Mouse (Mus musculus): ENCODE measurements around the gene Gm20388. TPM values are rescaled to one million over a fixed set of nuclear protein-coding genes. Genes with fewer than 3 reads are reported as not detected.

The Gm20388 gene
- polyA plus RNA-seq, 1 experiment from 2014 or later: not detected

- Histone ChIP-seq H3K9me3 (ENCODE audit: control insufficient read depth, low read length) (no peaks in the 10 kb centered on the region), H3K4me1 (ENCODE audit: control insufficient read depth in 2 of 2, insufficient read depth in 2 of 2, low read length in 2 of 2) (peaks cover 63 to 81% of the 10 kb centered on the region in 2 experiments), H3K36me3 (ENCODE audit: control insufficient read depth, insufficient read depth, low read length) (no peaks in the 10 kb centered on the region), H3K4me2 (ENCODE audit: low read length) (peak overlapping the region; percentile 16; the same call in 1 of the 2 replicates), H3K27ac (replicated peaks in 1 of 2; ENCODE audit: control insufficient read depth in 1 of 2, insufficient read depth in 1 of 2, low read depth in 2 of 2, low read length in 2 of 2) (peak overlapping the region; percentile 70 to 80), H3K9ac (ENCODE audit: low read length) (peak overlapping the region; percentile 8), H3K27me3 (ENCODE audit: control insufficient read depth, insufficient read depth, low read length) (no peaks in the 10 kb centered on the region), H3K4me3 (ENCODE audit: control insufficient read depth in 1 of 2, insufficient read depth in 1 of 2, low read depth in 1 of 2, low read length in 2 of 2) (no peak overlapping the region)
- peak; percentile 36 for ATAC-seq (ENCODE audit: insufficient number of reproducible peaks, insufficient read depth, low FRiP score, low read depth)
- 24% methylated on average over 8 of the region's 8 CpGs for WGBS
Measured at GRCm38 (mm10) chr8:120371725-120372457, 461.2 kb downstream of the Gm20388 start.

GRCm38 (mm10) chr8:120372684-120373083 lies 462.0 kb downstream of the Gm20388 start:
- H3K4me3 ChIP-seq (ENCODE audit: control insufficient read depth in 1 of 2, insufficient read depth in 1 of 2, low read depth in 1 of 2, low read length in 2 of 2): no peak overlapping the region
- H3K4me2 ChIP-seq (ENCODE audit: low read length): no peak overlapping the region

GRCm38 (mm10) chr8:120373621-120374020 lies 463.0 kb downstream of the Gm20388 start:
- H3K36me3 ChIP-seq (ENCODE audit: control insufficient read depth, insufficient read depth, low read length): no peaks in the 10 kb centered on the region
- 72% methylated on average over 3 of the region's 3 CpGs for WGBS
- no peak overlapping the region for H3K27ac ChIP-seq (replicated peaks in 1 of 2; ENCODE audit: control insufficient read depth in 1 of 2, insufficient read depth in 1 of 2, low read depth in 2 of 2, low read length in 2 of 2)
- peaks cover 69 to 90% of the 10 kb centered on the region in 2 experiments for H3K4me1 ChIP-seq (ENCODE audit: control insufficient read depth in 2 of 2, insufficient read depth in 2 of 2, low read length in 2 of 2)
- no peaks in the 10 kb centered on the region for H3K9me3 ChIP-seq (ENCODE audit: control insufficient read depth, low read length)
- H3K4me3 ChIP-seq (ENCODE audit: control insufficient read depth in 1 of 2, insufficient read depth in 1 of 2, low read depth in 1 of 2, low read length in 2 of 2): no peak overlapping the region
- ATAC-seq (ENCODE audit: insufficient number of reproducible peaks, insufficient read depth, low FRiP score, low read depth): no peak
- H3K4me2 ChIP-seq (ENCODE audit: low read length): no peak overlapping the region
- H3K27me3 ChIP-seq (ENCODE audit: control insufficient read depth, insufficient read depth, low read length): no peaks in the 10 kb centered on the region
- no peak overlapping the region for H3K9ac ChIP-seq (ENCODE audit: low read length)

More at GRCm38 (mm10) chr8:120372684-120373083, 462.0 kb downstream of the Gm20388 start:
- no peaks in the 10 kb centered on the region for H3K27me3 ChIP-seq (ENCODE audit: control insufficient read depth, insufficient read depth, low read length)
- WGBS: 88% methylated on average over 6 of the region's 6 CpGs
- H3K27ac ChIP-seq (replicated peaks in 1 of 2; ENCODE audit: control insufficient read depth in 1 of 2, insufficient read depth in 1 of 2, low read depth in 2 of 2, low read length in 2 of 2): peak overlapping the region; percentile 70 to 80; a peak in 3 of 4 replicates
- H3K36me3 ChIP-seq (ENCODE audit: control insufficient read depth, insufficient read depth, low read length): no peaks in the 10 kb centered on the region
- H3K9me3 ChIP-seq (ENCODE audit: control insufficient read depth, low read length): no peaks in the 10 kb centered on the region
- H3K9ac ChIP-seq (ENCODE audit: low read length): no peak overlapping the region
- ATAC-seq (ENCODE audit: insufficient number of reproducible peaks, insufficient read depth, low FRiP score, low read depth): no peak
- peaks cover 67 to 86% of the 10 kb centered on the region in 2 experiments for H3K4me1 ChIP-seq (ENCODE audit: control insufficient read depth in 2 of 2, insufficient read depth in 2 of 2, low read length in 2 of 2)

GRCm38 (mm10) chr8:120374070-120374469 lies 463.4 kb downstream of the Gm20388 start:
- Histone ChIP-seq H3K27ac (replicated peaks in 1 of 2; ENCODE audit: control insufficient read depth in 1 of 2, insufficient read depth in 1 of 2, low read depth in 2 of 2, low read length in 2 of 2) (no peak overlapping the region), H3K9ac (ENCODE audit: low read length) (no peak overlapping the region), H3K4me2 (ENCODE audit: low read length) (no peak overlapping the region), H3K27me3 (ENCODE audit: control insufficient read depth, insufficient read depth, low read length) (no peaks in the 10 kb centered on the region), H3K4me1 (ENCODE audit: control insufficient read depth in 2 of 2, insufficient read depth in 2 of 2, low read length in 2 of 2) (peaks cover 71 to 91% of the 10 kb centered on the region in 2 experiments), H3K36me3 (ENCODE audit: control insufficient read depth, insufficient read depth, low read length) (no peaks in the 10 kb centered on the region), H3K4me3 (ENCODE audit: control insufficient read depth in 1 of 2, insufficient read depth in 1 of 2, low read depth in 1 of 2, low read length in 2 of 2) (no peak overlapping the region), H3K9me3 (ENCODE audit: control insufficient read depth, low read length) (no peaks in the 10 kb centered on the region)
- WGBS: 83% methylated on average over 1 of the region's 1 CpGs
- no peak for ATAC-seq (ENCODE audit: insufficient number of reproducible peaks, insufficient read depth, low FRiP score, low read depth)

GRCm38 (mm10) chr8:120374514-120374913 lies 463.9 kb downstream of the Gm20388 start:
- 0 out of 2 replicates have a peak overlapping the region, but pooled peaks have one; percentile 34 for H3K9ac ChIP-seq (ENCODE audit: low read length)
- no peak overlapping the region for H3K4me2 ChIP-seq (ENCODE audit: low read length)
- H3K36me3 ChIP-seq (ENCODE audit: control insufficient read depth, insufficient read depth, low read length): no peaks in the 10 kb centered on the region
- WGBS: 50% methylated on average over 9 of the region's 9 CpGs
- peaks cover 67 to 90% of the 10 kb centered on the region in 2 experiments for H3K4me1 ChIP-seq (ENCODE audit: control insufficient read depth in 2 of 2, insufficient read depth in 2 of 2, low read length in 2 of 2)
- 0 out of 4 replicates have a peak overlapping the region, but pooled peaks of 1 of the 2 experiments have one; percentile 12 for H3K27ac ChIP-seq (replicated peaks in 1 of 2; ENCODE audit: control insufficient read depth in 1 of 2, insufficient read depth in 1 of 2, low read depth in 2 of 2, low read length in 2 of 2)
- no peaks in the 10 kb centered on the region for H3K27me3 ChIP-seq (ENCODE audit: control insufficient read depth, insufficient read depth, low read length)
- no peak for ATAC-seq (ENCODE audit: insufficient number of reproducible peaks, insufficient read depth, low FRiP score, low read depth)
- no peaks in the 10 kb centered on the region for H3K9me3 ChIP-seq (ENCODE audit: control insufficient read depth, low read length)
- no peak overlapping the region for H3K4me3 ChIP-seq (ENCODE audit: control insufficient read depth in 1 of 2, insufficient read depth in 1 of 2, low read depth in 1 of 2, low read length in 2 of 2)

GRCm38 (mm10) chr8:120375170-120375569 lies 464.5 kb downstream of the Gm20388 start:
- WGBS: 59% methylated on average over 5 of the region's 5 CpGs
- Histone ChIP-seq H3K9me3 (ENCODE audit: control insufficient read depth, low read length) (no peaks in the 10 kb centered on the region), H3K9ac (ENCODE audit: low read length) (0 out of 2 replicates have a peak overlapping the region, but pooled peaks have one; percentile 34), H3K4me1 (ENCODE audit: control insufficient read depth in 2 of 2, insufficient read depth in 2 of 2, low read length in 2 of 2) (peaks cover 60 to 84% of the 10 kb centered on the region in 2 experiments), H3K4me2 (ENCODE audit: low read length) (no peak overlapping the region), H3K36me3 (ENCODE audit: control insufficient read depth, insufficient read depth, low read length) (no peaks in the 10 kb centered on the region), H3K4me3 (ENCODE audit: control insufficient read depth in 1 of 2, insufficient read depth in 1 of 2, low read depth in 1 of 2, low read length in 2 of 2) (no peak overlapping the region), H3K27me3 (ENCODE audit: control insufficient read depth, insufficient read depth, low read length) (no peaks in the 10 kb centered on the region), H3K27ac (replicated peaks in 1 of 2; ENCODE audit: control insufficient read depth in 1 of 2, insufficient read depth in 1 of 2, low read depth in 2 of 2, low read length in 2 of 2) (no peak overlapping the region)
- ATAC-seq (ENCODE audit: insufficient number of reproducible peaks, insufficient read depth, low FRiP score, low read depth): no peak

- Histone ChIP-seq H3K27ac (replicated peaks in 1 of 2; ENCODE audit: control insufficient read depth in 1 of 2, insufficient read depth in 1 of 2, low read depth in 2 of 2, low read length in 2 of 2) (no peak overlapping the region), H3K9me3 (ENCODE audit: control insufficient read depth, low read length) (no peaks in the 10 kb centered on the region), H3K4me1 (ENCODE audit: control insufficient read depth in 2 of 2, insufficient read depth in 2 of 2, low read length in 2 of 2) (peaks cover 53 to 81% of the 10 kb centered on the region in 2 experiments), H3K4me2 (ENCODE audit: low read length) (no peak overlapping the region), H3K4me3 (ENCODE audit: control insufficient read depth in 1 of 2, insufficient read depth in 1 of 2, low read depth in 1 of 2, low read length in 2 of 2) (no peak overlapping the region), H3K27me3 (ENCODE audit: control insufficient read depth, insufficient read depth, low read length) (no peaks in the 10 kb centered on the region), H3K9ac (ENCODE audit: low read length) (no peak overlapping the region), H3K36me3 (ENCODE audit: control insufficient read depth, insufficient read depth, low read length) (no peaks in the 10 kb centered on the region)
- no peak for ATAC-seq (ENCODE audit: insufficient number of reproducible peaks, insufficient read depth, low FRiP score, low read depth)
- WGBS: 88% methylated on average over 4 of the region's 4 CpGs
Measured at GRCm38 (mm10) chr8:120376215-120376614, 465.6 kb downstream of the Gm20388 start.

Data from heart, embryonic 14.5 days (tissue).